Mouse (Mus musculus) neutrophil, adult 5-6 weeks (primary cell): ENCODE measurements around the gene Gm20721. TPM values are rescaled to one million over a fixed set of nuclear protein-coding genes. Genes with fewer than 3 reads are reported as not detected.
"Not testable (repeated sequence)": the region's sequence is repeated elsewhere in the genome, so short reads cannot be mapped to it uniquely, and the experiment has no call there.

Experiments used
- ATAC-seq: fragments of 151-379, 151-347 bp; 2 replicates; pipeline ENCODE4 v1.8.0; 2017; ENCODE audit warnings: mild to moderate bottlenecking, moderate TSS enrichment; ENCODE audit not compliant: insufficient number of reproducible peaks, poor library complexity, low FRiP score, severe bottlenecking; ENCODE audit errors: extremely low read depth
- total RNA-seq: library from RNA; stranded (forward); fragments of 200-1000 nt; gene quantifications from 2 replicates; pipeline ENCODE4 v1.2.3, GENCODE M21; 2017

The Gm20721 gene
- 7.2 and 7.9 TPM in 2 replicates for total RNA-seq

- ATAC-seq: no peak
Observed at GRCm38 (mm10) chr2:174346612-174346998, at the start of gene Gm20721. Gm20721 (minus strand) TSS chr2:174346712.

- ATAC-seq: no peak
Observed at GRCm38 (mm10) chr2:174393383-174393782, 46.9 kb upstream of the Gm20721 start.

DNA sequence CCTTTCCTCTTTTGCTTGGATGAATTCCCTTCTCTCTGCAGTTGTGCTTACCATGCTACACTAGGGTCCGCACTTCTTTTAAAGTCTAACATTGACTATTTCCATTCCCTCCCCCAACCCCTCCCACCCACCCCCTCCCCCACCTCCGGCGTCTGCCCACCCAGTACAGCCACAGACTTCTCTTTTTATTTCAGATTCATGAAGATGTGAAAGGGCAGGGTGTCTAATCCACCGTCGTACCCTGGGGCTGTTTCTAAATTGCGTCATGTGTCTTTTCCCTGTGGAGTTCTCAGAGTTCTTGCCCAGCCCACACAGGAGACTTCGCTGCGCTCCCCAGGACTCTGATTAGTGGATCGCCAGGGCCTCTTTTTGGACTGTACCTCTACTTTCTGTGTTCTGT, 46.0 kb upstream of the Gm20721 start:
- ATAC-seq: no peak

- no peak for ATAC-seq
Observed at GRCm38 (mm10) chr2:174391936-174392335, 45.4 kb upstream of the Gm20721 start.

DNA sequence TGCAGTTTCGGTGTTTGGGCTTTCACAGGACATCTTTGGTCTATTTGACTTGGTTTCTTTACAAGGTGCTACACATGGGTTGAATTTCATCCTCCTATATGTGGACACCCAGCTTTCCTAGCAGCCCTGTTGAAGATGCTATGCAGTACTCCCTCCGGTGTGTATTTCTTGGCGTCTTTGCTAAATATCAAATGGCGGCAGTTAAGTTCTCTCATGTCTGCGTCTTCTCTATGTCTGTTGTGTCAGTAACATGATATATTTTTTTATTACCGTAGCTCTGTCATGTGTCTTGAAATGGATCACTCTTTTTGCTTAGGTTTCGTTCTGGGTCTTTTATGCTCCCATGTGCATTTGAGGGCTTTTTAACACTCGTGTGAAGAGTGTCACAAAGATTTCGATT, 34.5 kb upstream of the Gm20721 start:
- ATAC-seq: no peak

- no peak for ATAC-seq
Observed at GRCm38 (mm10) chr2:174366571-174366970, 20.1 kb upstream of the Gm20721 start.

DNA sequence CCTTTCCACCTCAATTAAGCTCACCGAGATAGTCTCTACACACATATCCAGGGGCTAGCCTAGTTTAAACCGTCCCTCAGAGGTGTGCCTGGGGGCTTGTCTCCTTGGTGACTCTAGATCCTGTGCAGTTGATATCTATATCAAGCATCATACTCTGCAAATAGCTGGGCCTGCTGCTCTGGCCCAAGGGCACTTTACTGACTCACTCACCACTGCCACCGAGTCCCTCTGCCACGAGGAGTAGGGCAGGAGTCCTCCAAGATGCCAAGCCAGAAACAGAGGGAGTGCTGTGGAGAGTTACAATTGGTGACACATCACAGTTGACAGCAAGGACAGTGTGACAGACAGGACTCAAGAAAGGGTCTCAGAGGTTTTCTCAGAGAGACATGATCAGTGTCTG, 13.1 kb upstream of the Gm20721 start:
- no peak for ATAC-seq

DNA sequence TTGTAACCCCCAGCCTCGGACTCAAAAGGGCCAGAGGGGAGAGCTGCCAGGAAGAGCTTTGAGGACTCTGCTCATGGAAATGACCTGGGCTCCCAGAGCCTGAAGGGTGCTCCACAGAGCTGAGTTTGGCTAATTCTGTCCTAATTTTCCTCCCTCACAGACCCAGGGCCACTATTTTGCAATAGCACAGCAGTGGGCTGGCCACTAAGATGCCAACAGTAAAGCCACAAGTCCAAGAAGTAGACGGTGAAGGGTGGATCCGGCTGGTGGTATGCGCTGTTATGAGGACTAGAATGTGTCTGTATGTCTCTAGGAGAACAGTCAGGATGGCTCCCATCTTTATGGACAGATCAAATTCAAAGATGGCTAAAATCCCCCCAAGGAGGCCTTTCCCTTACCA, 12.0 kb upstream of the Gm20721 start:
- no peak for ATAC-seq

DNA sequence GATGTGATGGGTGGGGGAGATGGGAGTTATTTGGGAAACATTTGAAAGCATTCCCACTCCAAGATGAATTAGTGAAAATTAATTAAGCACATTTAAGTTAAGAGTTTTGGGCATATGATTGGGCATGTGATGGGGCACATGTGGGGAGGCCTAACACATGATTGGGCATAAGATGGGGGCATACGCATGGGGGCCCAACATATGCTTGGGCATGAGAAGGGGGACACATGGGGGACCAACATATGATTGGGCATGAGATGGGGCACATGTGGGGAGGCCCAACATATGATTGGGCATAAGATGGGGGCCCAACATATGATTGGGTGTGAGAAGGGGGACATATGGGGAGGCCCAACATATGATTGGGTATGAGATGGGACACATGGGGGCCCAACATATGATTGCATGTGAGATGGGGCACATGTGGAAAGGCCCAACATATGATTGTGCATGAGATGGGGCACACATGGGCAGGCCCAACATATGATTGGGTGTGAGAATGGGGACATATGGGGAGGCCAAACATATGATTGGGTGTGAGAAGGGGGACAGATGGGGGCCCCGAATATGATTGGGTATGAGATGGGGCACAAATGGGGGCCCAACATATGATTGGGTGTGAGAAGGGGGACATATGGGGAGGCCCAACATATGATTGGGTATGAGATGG, 622 bp upstream of the Gm20721 start:
- ATAC-seq: not testable (repeated sequence)

DNA sequence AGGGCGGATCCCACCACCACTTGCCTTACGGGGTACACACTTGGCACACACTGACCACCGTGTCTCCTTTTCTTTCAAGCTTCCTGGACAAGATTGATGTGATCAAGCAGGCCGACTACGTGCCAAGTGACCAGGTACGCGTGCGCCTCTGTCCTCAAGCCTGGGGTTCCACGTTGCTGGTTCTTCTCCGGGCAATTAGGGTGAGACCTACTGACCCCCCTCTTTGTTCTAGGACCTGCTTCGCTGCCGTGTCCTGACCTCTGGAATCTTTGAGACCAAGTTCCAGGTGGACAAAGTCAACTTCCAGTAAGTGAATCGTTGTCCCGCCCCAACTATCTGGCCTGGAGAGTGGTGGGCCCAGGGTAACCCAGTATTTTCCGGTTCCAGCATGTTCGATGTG, 1.5 kb downstream of the Gm20721 start:
- no peak for ATAC-seq

- ATAC-seq: peak; percentile 82
Observed at GRCm38 (mm10) chr2:174344003-174344655, 2.4 kb downstream of the Gm20721 start.

- no peak for ATAC-seq
Observed at GRCm38 (mm10) chr2:174343566-174343965, 2.9 kb downstream of the Gm20721 start.

DNA sequence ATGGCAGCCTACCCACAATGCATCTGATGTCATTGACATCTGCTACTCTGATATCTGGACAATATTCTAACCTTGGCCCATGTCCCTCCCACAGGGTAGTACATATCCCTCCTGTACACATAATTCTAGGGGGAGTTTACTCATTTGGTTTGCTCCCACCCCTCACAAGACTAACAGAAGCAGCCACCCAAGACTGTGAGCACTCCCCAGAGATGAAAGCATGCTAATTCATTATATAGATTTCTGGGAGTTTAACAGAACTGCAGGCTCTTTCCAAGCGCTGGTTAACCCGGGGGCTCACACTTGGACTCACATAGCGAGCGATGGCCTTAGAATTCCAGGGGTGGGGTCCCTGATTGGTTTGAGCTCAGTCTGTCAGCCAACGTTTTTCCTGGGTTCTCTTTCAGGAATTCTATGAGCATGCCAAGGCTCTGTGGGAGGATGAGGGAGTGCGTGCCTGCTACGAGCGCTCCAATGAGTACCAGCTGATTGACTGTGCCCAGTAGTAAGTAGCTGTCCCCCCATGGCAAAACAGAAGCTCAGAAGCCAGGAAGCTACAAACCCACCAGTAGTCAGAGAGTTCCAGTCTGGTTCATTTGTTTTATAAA, 3.6 kb downstream of the Gm20721 start:
- ATAC-seq: no peak

- ATAC-seq: no peak
Observed at GRCm38 (mm10) chr2:174340893-174341580, 5.5 kb downstream of the Gm20721 start.

- ATAC-seq: no peak
Observed at GRCm38 (mm10) chr2:174340229-174340892, 6.2 kb downstream of the Gm20721 start.

DNA sequence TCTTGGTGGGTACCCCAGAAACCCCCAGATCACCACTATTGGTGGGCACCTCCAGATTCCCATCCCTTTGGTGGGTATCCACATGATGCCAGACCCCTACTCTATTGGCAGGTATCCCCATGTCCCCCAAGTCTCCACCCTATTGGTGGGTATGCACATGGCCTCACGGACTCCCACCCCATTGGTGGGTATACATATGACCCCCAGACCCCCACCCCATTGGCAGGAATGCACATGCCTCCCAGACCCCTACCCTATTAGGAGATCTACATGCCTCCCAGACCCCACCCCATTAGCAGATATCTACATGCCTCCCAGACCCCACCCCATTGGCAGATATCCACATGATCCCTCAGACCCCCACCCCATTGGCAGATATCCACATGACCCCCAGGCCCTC, 6.8 kb downstream of the Gm20721 start:
- ATAC-seq: no peak

DNA sequence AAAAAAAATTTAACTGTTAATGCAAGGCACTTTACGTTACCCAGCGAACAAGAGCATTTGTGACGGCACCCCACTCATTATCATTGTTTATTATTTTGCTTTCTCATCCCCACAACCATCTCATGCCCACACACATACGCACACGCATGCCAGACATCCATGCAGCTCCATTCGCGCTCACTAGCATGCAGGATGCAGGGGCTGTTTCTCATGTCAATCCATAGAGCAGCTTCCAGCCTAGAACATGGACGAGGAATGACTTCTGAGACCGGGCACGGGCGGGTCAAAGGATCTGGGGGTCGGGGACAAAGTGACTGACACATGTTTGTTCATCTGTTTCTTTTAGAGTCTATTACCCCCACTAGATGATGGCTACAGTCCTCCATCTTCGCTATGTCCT, 9.2 kb downstream of the Gm20721 start:
- ATAC-seq: no peak

DNA sequence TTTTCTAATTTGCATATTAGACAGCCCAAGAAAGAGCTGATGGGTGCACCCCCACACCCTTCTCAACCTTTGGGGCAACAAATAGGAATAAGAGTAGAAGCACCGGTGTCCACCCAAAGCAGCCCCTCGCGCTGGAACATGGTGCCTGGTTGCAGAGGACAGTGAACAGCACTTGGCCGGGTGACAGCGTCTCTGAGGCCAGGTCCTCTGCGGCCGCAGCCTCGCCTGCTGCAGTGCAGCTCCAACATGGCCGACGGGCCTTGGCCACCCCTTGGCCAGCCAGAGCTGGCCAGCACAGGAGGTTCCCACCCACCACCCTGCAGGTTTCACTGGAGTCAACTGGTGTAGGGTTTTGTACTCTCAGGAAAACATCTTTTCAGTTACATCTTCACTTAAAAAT, 12.1 kb downstream of the Gm20721 start:
- ATAC-seq: no peak

- ATAC-seq: no peak
Observed at GRCm38 (mm10) chr2:174333239-174333890, 13.1 kb downstream of the Gm20721 start.
